Mouse (Mus musculus) adrenal gland, postnatal 4 days (tissue): ENCODE results near the gene Lipo2. TPM values are rescaled to one million over a fixed set of nuclear protein-coding genes. Genes with fewer than 3 reads are reported as not detected.
"Not testable (repeated sequence)": the region's sequence is repeated elsewhere in the genome, so short reads cannot be mapped to it uniquely, and the experiment has no call there.

Source experiments
- DNase-seq, 2 experiments: peaks; one replicate each; pipeline ENCODE4 v3.0.0; 2021 to 2022; ENCODE audit warnings: low spot score in 2 of 2, mixed read lengths in 2 of 2
- long read RNA-seq, 2 experiments: library from polyadenylated mRNA; stranded (forward); transcript quantifications; one replicate each; pipeline ENCODE4 v2.0.0; 2021
- total RNA-seq, 2 experiments: library from RNA; stranded (reverse); gene quantifications; 2 replicates each; pipeline ENCODE4 v1.2.3; 2021

The Lipo2 gene
- total RNA-seq: under 1 TPM; 0.42 to 0.45 TPM
- long read RNA-seq, experiment 1: 0 reads
- long read RNA-seq, experiment 2: 0 reads

DNA sequence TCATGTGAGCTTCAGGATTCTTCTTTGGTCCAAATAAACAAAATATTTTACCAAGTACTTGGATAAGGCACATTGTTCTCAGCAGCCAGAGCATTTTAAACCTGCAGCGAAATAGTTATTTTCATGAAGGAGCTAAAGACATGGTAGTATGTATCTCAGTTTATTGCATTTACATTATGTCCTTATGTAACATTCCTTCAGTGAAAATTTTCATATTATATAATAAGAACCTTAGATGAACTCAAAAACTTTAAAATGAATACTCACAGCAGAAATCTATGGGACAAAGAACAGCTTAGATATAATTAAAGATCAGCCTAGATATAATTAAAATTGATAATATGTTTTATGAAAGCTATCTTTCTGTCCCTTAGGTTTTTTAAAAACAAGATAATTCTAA is at the start of gene Lipo2:
TSS of gene Lipo2 (minus strand) at position 101 of the 400 bp plus-strand sequence.
- DNase-seq: not testable (repeated sequence)

DNA sequence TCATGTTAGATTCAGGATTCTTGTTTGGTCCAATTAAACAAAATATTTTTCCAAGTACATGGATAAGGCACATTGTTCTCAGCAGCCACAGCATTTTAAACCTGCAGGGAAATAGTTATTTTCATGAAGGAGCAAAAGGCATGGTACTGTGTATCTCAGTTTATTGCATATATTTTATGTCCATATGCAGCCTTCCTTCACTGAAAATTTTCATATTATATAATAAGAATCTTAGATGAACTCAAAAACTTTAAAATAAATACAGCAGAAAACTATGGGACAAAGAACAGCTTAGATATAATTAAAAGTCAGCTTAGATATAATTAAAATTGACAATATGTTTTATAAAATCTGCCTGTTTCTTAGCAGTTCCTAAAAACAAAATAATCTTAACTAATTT is 36.2 kb upstream of the Lipo2 start, which contains the start of gene Lipo1:
TSS of gene Lipo1 (minus strand) at position 101 of the 400 bp plus-strand sequence.
- DNase-seq: not testable (repeated sequence)

DNA sequence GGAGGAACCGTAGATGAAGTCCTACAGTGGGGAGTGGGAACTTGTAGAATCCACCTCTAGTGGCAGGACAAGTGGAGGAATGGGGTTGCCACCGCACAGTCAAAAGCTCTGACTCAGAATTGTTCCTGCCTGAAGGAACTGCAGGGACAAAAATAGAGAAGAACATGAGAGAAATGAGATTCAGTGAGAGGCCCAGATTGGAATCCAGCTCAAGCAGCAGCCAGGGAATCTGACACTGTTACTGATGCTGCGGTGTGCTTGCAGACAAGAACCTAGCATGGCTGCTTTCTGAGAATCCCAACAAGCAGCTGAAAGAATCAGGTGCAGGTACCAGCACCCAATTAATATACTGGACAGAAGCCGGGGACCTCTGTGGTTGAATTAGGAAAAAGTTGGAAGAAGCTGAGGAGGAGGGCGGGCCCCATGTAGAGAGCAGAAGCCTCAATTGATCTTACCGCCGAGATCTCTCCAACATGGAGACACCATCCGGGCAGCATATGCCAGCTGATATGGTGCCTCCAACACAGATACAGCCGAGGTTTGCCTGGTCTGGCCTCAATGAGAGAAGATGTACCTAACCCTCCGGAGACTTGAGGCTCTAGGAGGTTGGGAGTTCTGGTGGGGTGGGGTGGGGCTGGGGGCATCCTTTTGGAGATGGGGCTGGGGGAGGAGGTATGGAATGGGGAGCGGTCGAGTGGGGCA is 35.6 kb upstream of the Lipo2 start:
- no peak for DNase-seq

DNA sequence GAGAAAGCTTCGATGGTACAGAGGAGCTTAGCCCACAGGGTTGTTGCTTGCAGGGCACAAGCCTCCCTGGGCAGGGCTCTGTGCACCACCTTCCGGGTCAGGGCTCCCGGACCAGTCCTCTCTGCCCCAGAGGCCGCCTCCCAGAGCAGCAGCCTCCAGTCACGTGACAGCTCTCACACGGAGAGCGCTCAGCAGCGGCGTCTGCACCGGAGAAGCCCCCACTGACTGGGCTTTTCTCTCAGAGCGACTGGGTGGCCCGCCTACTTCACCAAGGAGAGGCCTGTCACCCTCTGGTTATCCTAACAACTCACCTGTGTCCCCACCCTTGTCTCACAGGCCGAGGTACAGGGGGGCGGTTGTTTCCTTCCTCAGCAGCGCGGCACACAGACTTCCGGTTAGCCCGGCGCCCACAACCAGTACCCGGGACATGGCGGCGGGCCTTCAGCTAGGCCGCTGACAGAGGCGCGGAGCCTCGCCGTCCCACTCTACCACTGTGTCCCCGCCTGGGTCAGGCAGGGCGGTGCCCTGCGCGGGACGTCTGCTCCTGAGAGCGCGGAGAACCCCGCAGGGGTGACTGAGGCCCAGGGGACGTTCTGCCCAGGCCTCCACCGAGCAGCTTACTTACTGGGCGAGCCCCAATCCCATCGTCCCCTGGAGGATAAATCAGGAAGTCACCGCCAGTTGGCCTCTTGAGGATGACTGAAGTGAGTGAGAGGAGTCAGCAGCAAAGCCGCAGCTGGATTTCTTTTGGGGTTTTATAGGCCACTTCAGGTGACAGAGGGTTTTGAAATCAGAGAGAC is 10.3 kb upstream of the Lipo2 start, which contains the start of gene Lipo3:
TSS of gene Lipo3 (minus strand) at position 665 of the 800 bp plus-strand sequence.
- peak; percentile 3 to 4 for DNase-seq

Other genes with a start within 250 kb of the Lipo2 start
- under 1 TPM; 0.11 to 0.25 TPM for gene Lipo4, start 233.6 kb downstream of the Lipo2 start, total RNA-seq
- gene Gm8978, start 126.1 kb downstream of the Lipo2 start, total RNA-seq: not detected
- gene Lipo3, start 10.6 kb upstream of the Lipo2 start, total RNA-seq: 10 to 100 TPM in 1 of 2 experiments, 1 to 10 TPM in 1; 9.9 to 12.0 TPM
- gene Lipo1, start 36.1 kb upstream of the Lipo2 start, total RNA-seq: not detected
- not detected for gene Lipf, start 209.8 kb upstream of the Lipo2 start, total RNA-seq